Mouse (Mus musculus) gastrocnemius, postnatal 10 days (tissue): ENCODE results near the gene Heatr5a. TPM values are rescaled to one million over a fixed set of nuclear protein-coding genes. Genes with fewer than 3 reads are reported as not detected.
A peak's percentile ranks its signal among the peaks of the same experiment; 100 is the strongest.

ENCODE experiments used
- DNase-seq: peaks from one replicate; pipeline ENCODE4 v3.0.0; 2021; ENCODE audit warnings: mixed read lengths
- total RNA-seq, 2 experiments: library from RNA; stranded (reverse); gene quantifications; 2 replicates each; pipeline ENCODE4 v1.2.3; 2021

Gene Heatr5a
- total RNA-seq, 2 experiments from 2014 or later, result 19.6 to 25.6 TPM

- no peak for DNase-seq
Measured at GRCm38 (mm10) chr12:51847953-51848680, 123.0 kb downstream of the Heatr5a start.

- DNase-seq, result no peak
Measured at GRCm38 (mm10) chr12:51845261-51845660, 125.9 kb downstream of the Heatr5a start.

- DNase-seq, result peak; percentile 84
Measured at GRCm38 (mm10) chr12:51844771-51845256, 126.3 kb downstream of the Heatr5a start.

GRCm38 (mm10) chr12:51843576-51844520, 127.3 kb downstream of the Heatr5a start:
- no peak for DNase-seq

GRCm38 (mm10) chr12:51842081-51842864, 128.8 kb downstream of the Heatr5a start:
- DNase-seq, result no peak

GRCm38 (mm10) chr12:51839856-51840255, 131.3 kb downstream of the Heatr5a start:
- DNase-seq, result no peak

- DNase-seq, result no peak
Measured at GRCm38 (mm10) chr12:51835219-51835618, 135.9 kb downstream of the Heatr5a start.

GRCm38 (mm10) chr12:51831931-51832330, 139.2 kb downstream of the Heatr5a start:
- no peak for DNase-seq

- no peak for DNase-seq
Measured at GRCm38 (mm10) chr12:51831296-51831695, 139.8 kb downstream of the Heatr5a start.

GRCm38 (mm10) chr12:51830671-51831070, 140.4 kb downstream of the Heatr5a start:
- no peak for DNase-seq

GRCm38 (mm10) chr12:51830077-51830402, 141.1 kb downstream of the Heatr5a start:
- no peak for DNase-seq

GRCm38 (mm10) chr12:51829290-51830076, 141.6 kb downstream of the Heatr5a start, which contains the start of gene Hectd1:
Gene Hectd1, minus strand, starts transcription at chr12:51829536.
- peak; percentile 85 for DNase-seq

- DNase-seq, result peak; percentile 65
Measured at GRCm38 (mm10) chr12:51828716-51829289, 142.3 kb downstream of the Heatr5a start.

- DNase-seq, result no peak
Measured at GRCm38 (mm10) chr12:51827958-51828650, 143.0 kb downstream of the Heatr5a start.

Other genes starting within 250 kb of the Heatr5a start
- 10 to 100 TPM; 85.6 to 90.6 TPM for gene Hectd1, start 141.8 kb downstream of the Heatr5a start, total RNA-seq
- gene Dtd2, start 35.2 kb upstream of the Heatr5a start, total RNA-seq, result 1 to 10 TPM; 8.0 to 9.2 TPM
- under 1 TPM in 1 of 2 experiments, not detected in 1; 0.16 TPM for gene Gpr33, start 56.7 kb upstream of the Heatr5a start, total RNA-seq
- 1 to 10 TPM; 4.1 to 6.0 TPM for gene Nubpl, start 126.4 kb upstream of the Heatr5a start, total RNA-seq